Mouse (Mus musculus) adrenal gland, postnatal 4 days (tissue): Measurements from ENCODE around the gene Cers2. TPM values are rescaled to one million over a fixed set of nuclear protein-coding genes. Genes with fewer than 3 reads are reported as not detected.

Experiments
- total RNA-seq, 2 experiments: library from RNA; stranded (reverse); gene quantifications; 2 replicates each; pipeline ENCODE4 v1.2.3; 2021

Gene Cers2
- total RNA-seq, 2 experiments from 2014 or later = 145 to 147 TPM

Other genes starting within 250 kb of the Cers2 start
- 10 to 100 TPM; 51.6 to 54.5 TPM for gene Pip5k1a, start 207.9 kb upstream of the Cers2 start, total RNA-seq
- gene Vps72, start 203.8 kb upstream of the Cers2 start, total RNA-seq = 10 to 100 TPM; 89.3 to 93.0 TPM
- 1 to 10 TPM; 3.7 to 7.8 TPM for gene Tmod4, start 190.3 kb upstream of the Cers2 start, total RNA-seq
- gene Scnm1, start 180.8 kb upstream of the Cers2 start, total RNA-seq = 10 to 100 TPM; 53.4 to 53.9 TPM
- gene Lysmd1, start 180.7 kb upstream of the Cers2 start, total RNA-seq = 10 to 100 TPM; 10.7 to 11.5 TPM
- 1 to 10 TPM; 2.9 to 3.4 TPM for gene Tnfaip8l2, start 172.4 kb upstream of the Cers2 start, total RNA-seq
- gene Sema6c, start 154.3 kb upstream of the Cers2 start, total RNA-seq = 10 to 100 TPM; 15.3 to 15.4 TPM
- 10 to 100 TPM; 33.0 to 35.0 TPM for gene Gabpb2, start 96.9 kb upstream of the Cers2 start, total RNA-seq
- gene Cdc42se1, start 86.1 kb upstream of the Cers2 start, total RNA-seq = 10 to 100 TPM; 82.6 to 93.1 TPM
- gene Mllt11, start 82.6 kb upstream of the Cers2 start, total RNA-seq = 10 to 100 TPM; 18.5 to 26.7 TPM
- gene Gm128, start 73.2 kb upstream of the Cers2 start, total RNA-seq = under 1 TPM; 0.17 to 0.25 TPM
- gene Bnipl, start 63.6 kb upstream of the Cers2 start, total RNA-seq = under 1 TPM in 1 of 2 experiments, not detected in 1; 0.90 TPM
- gene Mindy1, start 33.4 kb upstream of the Cers2 start, total RNA-seq = 100 to 1,000 TPM; 127 to 130 TPM
- gene Prune1, start 32.7 kb upstream of the Cers2 start, total RNA-seq = 10 to 100 TPM; 31.6 to 32.7 TPM
- gene Anxa9, start 7.6 kb upstream of the Cers2 start, total RNA-seq = 1 to 10 TPM; 1.1 to 1.3 TPM
- gene Setdb1, start 42.4 kb downstream of the Cers2 start, total RNA-seq = 10 to 100 TPM; 39.0 to 41.1 TPM
- gene 4930558C23Rik, start 88.0 kb downstream of the Cers2 start, total RNA-seq = not detected
- gene Arnt, start 119.6 kb downstream of the Cers2 start, total RNA-seq = 10 to 100 TPM; 76.4 to 76.5 TPM
- 10 to 100 TPM; 18.8 to 24.2 TPM for gene Ctsk, start 184.5 kb downstream of the Cers2 start, total RNA-seq
- 10 to 100 TPM; 24.5 to 30.2 TPM for gene Ctss, start 212.0 kb downstream of the Cers2 start, total RNA-seq
- gene Hormad1, start 244.9 kb downstream of the Cers2 start, total RNA-seq = not detected